Mouse (Mus musculus) mesoderm, embryonic 11.5 days (tissue): Measurements from ENCODE around the gene Arid1b.

ENCODE experiments used
- DNase-seq: peaks from one replicate; pipeline ENCODE4 v3.0.0-alpha.2; 2012; ENCODE audit warnings: low read depth, low spot score

Gene Arid1b

DNA sequence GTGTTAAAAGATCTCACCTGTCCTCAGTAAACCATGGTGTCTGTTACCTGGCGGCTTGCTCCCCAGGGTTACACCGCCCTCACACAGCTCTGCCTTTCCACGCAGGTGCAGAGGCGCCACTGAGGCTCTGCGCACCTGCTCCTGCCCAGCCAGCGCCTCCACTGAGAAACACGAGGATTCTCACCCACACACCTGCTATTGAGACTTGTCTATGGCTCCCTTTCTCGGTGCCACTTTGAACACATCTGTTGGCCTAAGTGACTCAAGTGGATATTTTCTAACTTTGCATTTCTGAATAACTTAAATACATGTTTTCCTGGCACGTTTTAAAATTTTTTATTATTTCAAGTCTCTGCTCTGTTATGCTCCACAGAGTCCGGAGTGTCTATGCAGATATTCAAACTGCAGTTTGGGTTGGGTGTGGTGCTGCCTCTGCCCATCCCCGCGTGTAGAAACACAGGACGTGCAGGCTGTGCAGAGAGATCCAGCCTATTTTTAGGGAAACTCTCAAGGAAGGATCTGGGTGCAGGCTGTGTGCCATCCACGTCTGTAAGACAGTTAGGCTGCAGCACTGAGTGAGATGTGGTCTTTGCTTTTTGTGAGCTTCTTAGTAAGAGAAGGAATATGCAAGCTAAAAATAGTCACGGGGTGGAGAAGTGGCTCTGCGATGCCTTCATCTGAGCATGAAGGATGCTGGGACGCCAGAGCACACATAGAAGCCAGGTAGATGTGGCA lies 283.2 kb downstream of the Arid1b start:
- no peak for DNase-seq

DNA sequence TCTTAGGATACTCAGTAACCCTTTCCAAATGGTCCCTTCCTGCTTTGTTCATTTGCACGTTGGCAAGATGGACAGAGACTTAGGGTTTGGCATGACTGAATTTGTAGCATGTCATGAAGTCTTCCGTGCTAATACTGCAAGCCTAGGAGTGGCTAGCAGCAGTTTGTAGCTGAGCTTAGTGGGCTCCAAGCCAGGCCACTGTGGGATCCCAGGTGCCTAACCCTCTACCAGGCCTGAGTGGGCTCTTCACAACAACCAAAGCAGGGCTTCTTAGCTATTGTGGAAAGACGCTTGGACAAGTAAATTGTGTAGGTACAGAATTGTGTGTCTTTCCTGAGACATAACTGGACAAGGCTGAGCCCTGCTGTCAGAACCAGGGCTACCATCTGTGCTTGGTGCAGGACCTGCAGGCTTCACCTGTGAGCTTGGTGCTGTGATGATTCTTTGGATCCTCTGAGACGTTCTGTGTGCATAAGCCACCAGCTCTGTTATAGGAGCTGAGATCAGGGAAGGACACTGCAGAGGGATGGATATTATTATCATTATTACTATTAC lies 286.4 kb downstream of the Arid1b start:
- no peak for DNase-seq

DNA sequence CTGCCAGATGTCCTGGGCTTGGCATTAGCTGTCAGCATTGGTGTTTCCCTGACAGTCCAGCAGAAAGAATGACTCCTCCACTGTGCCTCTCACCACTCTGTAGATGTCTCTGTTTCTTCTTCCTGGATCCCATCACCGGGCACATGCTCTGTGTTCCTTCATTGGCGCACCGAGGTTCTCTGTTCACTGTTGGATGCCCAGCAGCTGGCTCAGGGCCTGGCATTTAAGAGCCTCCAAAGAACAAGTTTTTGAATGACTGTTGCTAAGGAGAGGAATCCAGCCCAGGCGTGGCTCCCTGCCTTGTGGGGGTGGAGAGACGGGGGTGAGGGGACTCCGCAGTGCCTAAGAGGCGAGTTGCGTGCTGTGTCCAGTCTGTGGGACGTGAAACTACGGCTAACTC lies 290.7 kb downstream of the Arid1b start:
- no peak for DNase-seq

DNA sequence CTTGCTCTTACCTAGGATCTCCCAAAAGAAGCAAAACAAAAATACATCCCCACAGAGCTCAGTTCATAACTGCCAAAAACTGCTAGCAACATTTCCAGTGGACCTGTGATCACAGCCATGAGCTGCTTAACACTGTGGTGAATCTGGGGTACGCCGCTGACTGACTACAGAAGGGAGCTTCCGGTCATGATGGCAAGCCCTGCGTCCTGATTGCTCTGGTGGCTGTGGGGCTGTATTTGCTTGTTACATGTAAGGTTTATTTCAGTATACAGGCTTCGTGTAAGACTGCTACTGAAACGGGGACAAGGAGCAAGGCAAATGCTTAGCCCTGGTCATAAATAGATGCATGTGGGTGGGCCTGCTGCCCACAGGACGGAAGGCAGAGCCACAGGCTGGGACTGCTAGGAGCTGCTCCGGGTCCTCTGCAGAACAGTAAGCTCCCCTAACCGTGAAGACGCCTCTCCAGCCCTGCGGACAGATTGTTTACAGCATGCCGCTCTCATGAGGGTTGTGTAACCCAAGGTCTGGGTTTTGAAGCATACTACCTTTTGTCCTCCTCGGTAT lies 291.8 kb downstream of the Arid1b start:
- DNase-seq: no peak

DNA sequence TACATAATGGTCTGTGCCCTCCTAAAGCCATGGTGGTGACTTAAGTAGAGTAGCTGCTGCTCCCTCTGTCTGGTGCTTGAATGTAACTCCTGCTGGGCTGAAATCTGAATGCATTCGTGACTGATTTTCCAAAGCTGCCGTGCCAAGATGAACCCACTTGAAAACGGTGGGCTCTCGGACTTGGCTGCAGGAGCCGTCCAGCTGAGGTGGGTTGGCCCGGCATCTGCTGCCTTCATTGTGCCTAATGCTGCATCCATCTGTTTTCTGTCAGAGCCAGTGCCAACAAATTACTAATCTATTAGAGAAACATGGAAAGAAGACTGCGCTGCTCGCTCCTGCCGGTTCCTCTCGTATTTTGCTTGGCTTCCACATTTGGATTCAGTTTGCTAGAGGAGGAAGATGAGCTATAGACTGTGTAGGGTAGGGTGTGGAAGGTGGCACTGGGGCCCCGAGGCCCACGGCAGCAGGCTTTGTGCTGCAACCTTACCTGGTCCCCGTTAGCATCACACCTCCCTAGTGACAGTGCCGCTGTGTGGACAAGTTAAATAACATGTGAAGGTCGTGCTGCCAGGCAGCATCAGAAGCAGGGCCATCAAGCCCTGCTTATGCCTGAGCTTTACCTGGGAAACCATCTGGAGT lies 292.6 kb downstream of the Arid1b start:
- no peak for DNase-seq

DNA sequence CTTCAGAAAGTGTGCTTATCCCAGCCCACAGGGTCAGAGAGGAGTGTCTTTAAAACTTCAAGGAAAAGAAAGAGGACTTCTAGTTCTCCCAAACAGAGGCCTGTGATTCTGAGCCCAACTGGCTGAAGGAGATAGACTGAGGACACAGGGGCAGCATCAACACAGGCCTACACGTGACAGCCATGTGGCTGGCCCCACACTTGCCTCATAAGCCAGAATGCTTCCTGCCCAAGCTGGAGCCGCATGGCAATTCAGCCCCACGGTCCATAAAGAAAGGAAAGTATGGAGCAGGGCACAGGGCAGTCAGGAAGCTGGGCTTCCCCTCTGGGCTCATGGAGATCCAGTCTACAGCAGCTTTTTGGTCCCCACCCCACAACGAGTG lies 293.1 kb downstream of the Arid1b start:
- no peak for DNase-seq

DNA sequence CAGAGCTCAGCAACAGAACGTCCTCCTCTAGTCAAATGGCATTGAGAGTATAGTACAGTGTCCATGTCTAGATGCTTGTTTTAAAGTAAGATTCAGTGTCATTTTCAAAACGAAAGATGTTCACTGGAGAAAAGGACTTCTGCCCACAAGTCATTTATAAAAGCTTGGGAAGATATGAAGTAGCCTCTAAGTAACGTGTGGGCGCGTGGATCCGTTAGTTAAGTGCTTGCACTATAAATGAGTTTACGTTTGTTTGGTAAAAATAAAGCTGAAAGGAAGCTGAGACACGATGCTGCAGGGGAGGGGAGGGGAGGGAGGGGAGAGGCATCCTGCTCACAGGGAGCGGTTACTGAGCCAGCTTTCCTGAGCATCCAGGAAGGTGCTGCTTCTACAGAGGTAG lies 293.5 kb downstream of the Arid1b start:
- DNase-seq: no peak

DNA sequence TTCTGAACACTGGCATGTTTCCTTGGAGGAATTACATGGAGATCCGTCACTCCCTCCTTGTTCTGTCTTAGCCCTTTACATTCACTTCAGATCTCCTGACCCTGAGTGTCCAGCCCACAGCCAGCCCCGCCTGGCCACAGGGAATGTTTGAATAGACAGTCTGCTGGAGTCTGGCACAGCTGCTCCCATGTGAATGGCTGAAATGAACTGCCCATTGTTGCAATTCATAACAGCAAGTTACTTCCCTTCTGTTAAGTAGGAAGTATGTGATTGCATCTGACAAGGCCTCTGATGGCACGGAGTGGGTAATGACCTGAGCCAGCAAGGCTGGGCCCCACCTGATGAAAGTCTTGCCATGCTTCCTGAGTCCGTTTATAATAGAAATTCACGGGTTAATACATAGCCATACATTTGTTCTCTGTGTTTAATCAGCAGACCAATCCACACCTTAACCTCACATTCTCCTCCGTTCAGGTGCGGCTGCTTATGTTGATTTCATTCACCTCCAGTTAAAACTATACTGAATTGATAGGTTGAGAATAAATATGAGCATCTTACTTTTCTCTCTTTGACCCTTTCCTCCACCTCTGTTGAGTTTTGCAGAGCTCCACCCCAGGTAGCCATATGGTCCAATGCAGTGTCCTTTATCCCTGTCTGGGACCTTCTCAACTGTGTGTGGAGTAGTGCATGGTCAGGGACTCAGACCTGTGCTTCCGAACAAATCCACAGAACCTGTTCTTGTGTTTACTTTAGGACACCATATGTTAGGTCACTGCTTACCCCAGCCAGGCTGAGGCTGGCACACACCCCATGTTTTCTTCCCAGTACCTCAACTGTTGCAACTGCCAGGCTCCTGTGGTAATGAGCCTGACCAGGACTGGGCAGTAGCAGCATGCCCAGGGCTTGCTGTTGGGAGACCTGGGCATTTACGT lies 299.8 kb downstream of the Arid1b start:
- peak; percentile 28 for DNase-seq

DNA sequence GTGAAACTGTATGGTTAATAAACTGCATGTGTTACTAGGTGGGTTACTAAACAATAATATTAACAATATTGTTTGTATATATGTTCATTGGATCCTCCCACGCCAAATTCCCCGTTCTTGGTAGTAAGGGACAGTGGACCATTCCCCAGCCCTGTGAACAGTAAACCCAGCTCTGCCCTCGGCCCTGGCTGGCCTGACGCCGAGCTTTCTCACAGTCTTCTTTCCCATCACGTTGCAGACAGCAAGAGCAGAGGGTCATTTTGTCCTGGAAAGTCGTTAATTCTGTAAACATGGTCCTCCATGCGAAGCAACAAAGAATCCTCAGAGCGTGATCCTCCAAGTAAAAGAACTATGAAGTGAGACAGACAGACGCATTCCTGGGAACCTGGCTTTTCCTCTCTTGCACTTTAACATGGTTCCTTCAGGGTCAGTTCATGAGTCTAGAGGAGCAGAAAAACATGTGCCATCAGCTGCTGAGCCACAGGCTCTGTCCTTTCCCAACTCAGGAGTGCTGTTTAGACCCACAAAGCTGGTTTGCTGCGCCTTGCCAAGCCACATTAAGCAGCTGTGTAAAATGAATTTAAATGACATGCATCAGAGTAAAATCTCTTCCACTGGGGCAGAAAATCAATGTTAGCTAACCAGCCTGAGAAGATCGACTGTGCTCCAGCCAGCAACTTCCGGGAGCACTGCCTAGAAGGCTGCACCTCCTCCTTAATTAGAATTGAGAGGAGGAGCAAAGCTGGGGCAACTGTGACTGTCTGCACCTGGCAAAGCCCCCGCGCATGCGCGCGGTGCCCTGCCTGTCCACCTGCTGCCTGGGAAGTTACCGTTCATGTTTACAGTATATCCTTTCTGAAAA lies 301.2 kb downstream of the Arid1b start:
- no peak for DNase-seq

DNA sequence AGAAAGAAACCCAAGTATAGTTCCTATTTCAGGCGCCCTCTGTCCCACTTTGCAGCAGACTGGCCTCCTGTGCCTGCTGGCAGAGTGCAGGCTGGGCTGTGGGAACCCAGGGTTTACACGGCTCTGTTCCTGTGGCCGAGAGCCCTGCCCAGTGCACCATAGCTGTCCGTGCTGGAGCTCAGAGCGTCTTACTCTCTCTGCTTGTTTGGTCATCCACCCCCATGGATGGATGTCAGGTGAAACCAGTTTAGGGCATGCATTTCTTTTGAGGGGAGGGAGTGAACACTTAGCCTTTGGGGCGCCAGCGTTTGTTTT lies 301.8 kb downstream of the Arid1b start:
- no peak for DNase-seq

DNA sequence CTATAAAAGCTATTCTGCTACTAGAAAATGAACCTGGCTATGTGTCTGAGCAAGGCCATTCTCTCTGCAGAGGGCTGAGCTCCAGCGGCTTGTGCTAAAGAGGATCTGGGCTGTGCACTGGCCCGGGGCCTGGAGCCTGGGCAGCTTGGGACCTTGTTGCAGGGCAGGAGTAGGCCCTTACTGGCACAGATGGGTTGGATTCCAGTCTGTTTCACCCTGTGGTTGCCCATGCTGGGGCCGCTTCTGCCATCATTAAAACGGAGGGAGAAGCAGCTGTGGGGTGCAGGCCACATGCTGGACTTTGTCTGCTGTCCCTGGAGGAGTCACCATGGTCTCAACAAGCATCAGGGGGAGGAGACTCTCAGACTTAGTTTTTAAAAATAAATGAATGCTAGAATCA lies 303.4 kb downstream of the Arid1b start:
- no peak for DNase-seq

DNA sequence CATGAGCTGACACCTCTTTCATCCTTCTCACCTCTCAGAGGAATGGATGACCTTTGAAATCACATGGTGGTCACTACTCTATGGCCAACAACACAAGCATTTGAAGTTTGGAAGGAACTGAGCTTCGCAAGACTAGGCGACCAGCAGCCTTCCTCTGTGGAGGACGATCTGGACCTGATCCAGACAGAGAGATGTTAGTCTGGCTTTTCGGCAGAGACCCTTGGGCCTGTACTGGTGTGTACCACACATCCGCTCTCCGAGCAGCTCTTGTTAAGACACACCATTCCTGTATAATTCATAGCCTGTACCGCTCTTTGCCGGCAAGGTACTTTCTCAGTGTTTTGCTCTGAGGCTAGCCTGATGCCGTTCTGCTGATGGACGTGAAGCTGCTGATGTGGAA lies 303.9 kb downstream of the Arid1b start:
- DNase-seq: no peak

DNA sequence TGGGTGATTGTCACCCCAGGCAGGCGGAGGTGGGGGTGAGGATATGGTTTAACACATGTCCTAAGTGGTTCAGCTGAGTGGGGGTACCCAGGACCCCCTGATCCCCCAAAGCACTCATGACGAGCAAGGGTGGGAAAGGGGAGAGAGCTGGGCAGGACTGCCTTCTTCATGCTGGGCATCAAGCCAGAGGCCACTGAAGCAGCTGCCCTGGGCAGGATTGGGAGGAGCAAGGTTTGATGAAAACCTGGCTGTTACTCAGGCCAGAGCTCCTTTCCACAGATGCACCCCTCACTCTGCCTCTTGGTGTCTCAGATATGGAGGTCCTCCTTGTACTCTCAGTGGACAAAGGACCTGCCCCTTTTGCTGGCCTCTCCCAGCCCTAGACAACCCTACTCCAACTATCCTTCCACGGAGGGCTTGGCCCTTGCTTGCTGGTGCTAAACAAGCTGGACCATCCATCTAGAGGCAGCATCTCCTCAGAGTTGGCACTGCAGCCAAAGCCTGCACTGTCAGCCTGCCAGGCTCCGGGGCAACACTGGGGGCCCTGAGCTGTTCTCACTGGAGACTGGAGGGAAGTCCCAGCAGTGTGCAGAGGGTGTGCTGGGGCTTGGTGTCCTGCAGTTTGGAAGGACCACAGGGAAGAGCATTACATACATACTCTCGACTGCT lies 304.9 kb downstream of the Arid1b start:
- DNase-seq: no peak

DNA sequence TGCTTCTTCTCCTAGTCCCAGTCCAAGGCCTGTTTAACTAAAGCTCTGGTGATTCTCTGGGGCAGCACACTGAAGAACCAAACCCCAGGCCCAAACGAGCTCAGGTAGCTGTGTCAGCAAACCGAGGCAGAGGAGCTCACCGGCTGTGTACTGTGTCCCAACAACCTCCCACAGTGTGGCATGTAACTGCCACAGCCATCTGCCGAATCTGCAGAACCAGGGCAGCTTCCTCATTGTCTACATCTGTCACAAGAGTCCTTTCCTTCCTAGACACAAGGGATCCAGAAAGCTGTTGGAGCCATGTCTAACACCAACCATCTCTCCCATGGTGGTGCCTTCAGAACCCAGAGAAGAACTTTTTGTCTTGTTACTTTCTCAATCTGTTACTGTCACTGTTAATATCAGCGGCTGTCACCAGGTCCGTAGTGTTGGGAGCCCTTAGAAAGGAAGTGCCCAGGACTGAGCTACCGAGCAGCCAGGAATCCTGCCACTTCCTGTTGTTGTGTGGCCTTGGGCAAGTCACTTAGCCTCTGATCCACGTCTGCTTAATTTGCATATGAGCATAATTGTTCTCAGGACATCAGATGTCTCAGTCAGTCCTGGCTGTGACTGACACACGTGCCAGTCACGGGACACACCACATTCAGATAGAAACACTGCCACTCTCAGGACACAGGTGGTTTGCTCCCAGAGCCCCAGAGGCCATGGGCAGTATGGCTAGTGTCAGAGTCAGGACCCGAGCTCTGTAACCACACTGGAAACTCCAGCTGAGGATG lies 309.0 kb downstream of the Arid1b start:
- DNase-seq: no peak

DNA sequence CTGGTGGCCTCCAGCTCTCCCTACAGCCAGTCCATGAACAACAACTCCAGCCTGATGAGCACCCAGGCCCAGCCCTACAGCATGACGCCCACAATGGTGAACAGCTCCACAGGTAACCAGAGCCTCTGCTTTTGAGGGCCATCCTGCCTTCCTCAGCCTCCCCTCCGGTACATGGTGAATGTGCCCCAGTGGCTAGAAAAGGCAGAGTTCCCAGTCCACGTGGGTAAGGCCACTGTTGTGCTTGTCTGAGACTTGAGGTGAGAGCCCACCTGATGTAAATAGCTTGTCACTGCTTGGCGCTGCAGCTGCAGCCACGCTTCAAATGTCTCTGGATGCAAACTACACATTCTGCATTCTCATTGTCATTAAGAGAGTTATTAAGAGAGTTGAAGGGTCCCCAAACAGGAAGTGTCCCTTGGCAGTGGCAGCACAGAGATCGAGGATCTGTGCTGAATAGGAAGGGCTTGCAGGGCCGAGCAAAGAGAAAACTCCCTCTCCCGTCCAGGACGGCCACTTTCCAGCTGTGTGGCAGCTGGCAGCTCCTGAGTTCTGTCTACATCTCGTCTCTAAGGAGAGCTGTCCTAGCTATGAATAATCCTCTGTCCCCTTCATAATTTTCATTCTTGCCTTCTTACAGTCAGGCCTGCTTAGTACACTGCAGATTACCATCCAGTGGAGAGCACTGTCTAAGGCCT lies 311.8 kb downstream of the Arid1b start:
- no peak for DNase-seq

DNA sequence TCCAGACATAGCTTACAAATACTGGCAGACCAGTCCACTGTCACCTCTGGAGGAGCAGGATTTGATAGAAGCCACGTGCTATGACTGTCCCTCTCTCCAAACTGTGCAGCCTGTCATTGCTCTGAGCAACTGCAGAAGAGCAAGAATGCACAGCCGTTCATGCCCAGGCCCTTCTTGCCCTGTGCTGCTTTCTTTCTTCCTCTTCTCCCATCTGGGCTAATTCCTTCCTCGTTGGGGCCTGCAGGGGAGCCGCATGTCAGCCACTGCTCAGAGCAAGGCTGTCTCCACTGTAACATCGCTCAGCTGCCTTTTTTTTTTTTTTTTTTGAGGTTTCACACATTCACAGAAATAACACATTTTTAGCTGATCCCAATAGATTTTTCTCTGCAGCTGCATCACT lies 315.8 kb downstream of the Arid1b start:
- no peak for DNase-seq

DNA sequence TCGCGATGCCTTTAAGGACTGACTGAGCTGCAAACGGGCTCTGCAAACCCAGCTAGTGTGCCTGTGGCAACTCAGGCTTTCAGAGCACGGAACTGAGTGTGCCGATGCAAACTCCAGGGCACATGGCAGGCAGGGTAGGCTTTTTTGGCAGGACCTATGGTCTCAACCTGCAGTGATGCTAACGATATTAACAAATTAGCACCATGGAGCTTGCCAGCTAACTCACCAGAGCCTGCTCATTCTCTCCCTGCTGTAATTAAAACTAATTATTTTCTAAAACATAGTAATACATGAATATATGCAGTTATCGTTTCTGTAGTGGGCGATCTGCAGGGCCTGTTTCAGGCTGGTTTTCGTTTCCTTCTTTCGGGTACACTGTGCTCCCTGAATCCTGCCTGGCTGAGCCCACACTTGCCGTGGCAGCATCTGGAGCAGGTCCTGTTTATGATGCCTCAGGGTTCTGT lies 316.3 kb downstream of the Arid1b start:
- no peak for DNase-seq

DNA sequence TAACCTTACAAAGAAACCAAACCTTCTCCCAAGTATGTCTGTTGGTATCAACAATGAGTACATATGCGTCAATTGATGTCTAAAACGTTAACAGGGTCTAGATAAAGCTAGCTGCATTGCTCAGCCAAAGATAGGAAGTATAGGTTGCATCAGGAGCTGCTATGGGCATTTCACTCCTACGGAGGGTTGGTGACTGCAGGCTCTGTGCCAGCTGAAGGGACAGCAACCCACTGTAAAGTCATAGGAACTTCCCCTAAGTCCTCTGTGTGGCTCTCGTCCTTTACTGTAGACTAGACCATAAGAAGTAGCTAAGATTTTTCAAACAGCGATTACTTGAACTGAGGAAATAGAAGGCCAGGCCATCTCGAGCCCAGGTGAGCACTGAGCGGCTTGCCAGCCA lies 316.9 kb downstream of the Arid1b start:
- DNase-seq: no peak

DNA sequence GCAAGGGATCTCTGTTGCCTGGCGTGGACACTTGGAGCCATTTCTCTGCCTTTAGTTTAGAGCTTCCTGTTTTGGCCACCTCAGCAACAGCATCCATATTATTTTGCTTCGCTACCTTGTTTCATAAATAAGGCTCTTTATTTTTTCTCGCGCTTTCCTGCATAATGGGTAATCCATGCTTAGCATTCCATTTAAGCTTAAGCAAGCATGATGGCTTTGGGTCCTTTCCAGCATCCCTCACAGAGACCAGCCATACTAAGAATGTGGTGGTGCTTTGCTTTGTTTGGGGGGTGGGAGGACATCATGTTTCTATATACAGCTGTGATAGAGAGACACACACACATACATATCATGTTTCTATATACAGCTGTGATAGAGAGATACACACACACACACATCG lies 318.2 kb downstream of the Arid1b start:
- no peak for DNase-seq
